Mouse (Mus musculus) forebrain, embryonic 10.5 days (tissue): ENCODE results near the gene Tmem178b. TPM values are rescaled to one million over a fixed set of nuclear protein-coding genes. Genes with fewer than 3 reads are reported as not detected.

Experiments used
- DNase-seq: peaks from one replicate; pipeline ENCODE4 v3.0.0-alpha.2; 2017; ENCODE audit warnings: low spot score; ENCODE audit errors: extremely low spot score
- H3K27ac ChIP-seq: fragments of 300-500 bp; sonication (generic); 2 replicates; pipeline ENCODE4 v1.5.1; 2016; ENCODE audit warnings: mild to moderate bottlenecking
- H3K27me3 ChIP-seq: fragments of 300-500 bp; sonication (generic); 2 replicates; pipeline ENCODE4 v1.6.1; 2016; ENCODE audit warnings: mild to moderate bottlenecking; ENCODE audit not compliant: poor library complexity, severe bottlenecking
- H3K36me3 ChIP-seq: fragments of 300-500 bp; sonication (generic); replicated peaks from 2 replicates; pipeline ENCODE4 v1.6.1; 2016; ENCODE audit warnings: mild to moderate bottlenecking, moderate library complexity
- H3K4me1 ChIP-seq: fragments of 300-500 bp; sonication (generic); 2 replicates; pipeline ENCODE4 v1.6.1; 2016
- H3K4me3 ChIP-seq: fragments of 300-500 bp; sonication (generic); 2 replicates; pipeline ENCODE4 v1.5.1; 2016; ENCODE audit warnings: mild to moderate bottlenecking, moderate library complexity
- H3K9me3 ChIP-seq: fragments of 300-500 bp; sonication (generic); 2 replicates; pipeline ENCODE4 v1.6.1; 2016; ENCODE audit warnings: mild to moderate bottlenecking, moderate library complexity
- WGBS: fragments of 180-500 bp; shearing (Covaris S2); methylation state at CpG from one replicate; pipeline ENCODE4 v1.1.7; 2016; 5-methylcytosine and 5-hydroxymethylcytosine counted together
- polyA plus RNA-seq: library from polyadenylated mRNA; unstranded; fragments of >200 nt; fragmentation: Nextera tagmentation; extraction: Ambion mirVana; gene quantifications from 2 replicates; pipeline ENCODE4 v1.2.1, GENCODE M21; 2016

Gene Tmem178b
- polyA plus RNA-seq, 1 experiment from 2014 or later: 1.3 TPM

- H3K27me3 ChIP-seq: no peaks in the 10 kb centered on the region
- H3K4me1 ChIP-seq: peaks cover 10% of the 10 kb centered on the region; the same call in 1 of the 2 replicates
- H3K9me3 ChIP-seq: no peaks in the 10 kb centered on the region
- H3K36me3 ChIP-seq: no peaks in the 10 kb centered on the region
- 68% methylated on average over 3 of the region's 3 CpGs for WGBS
- DNase-seq: no peak
- no peak overlapping the region for H3K4me3 ChIP-seq
- H3K27ac ChIP-seq: no peak overlapping the region
These were observed 135.3 kb downstream of the Tmem178b start for GRCm38 (mm10) chr6:40008166-40008907.

- H3K36me3 ChIP-seq: no peaks in the 10 kb centered on the region
- no peak overlapping the region for H3K4me3 ChIP-seq
- H3K9me3 ChIP-seq: no peaks in the 10 kb centered on the region
- H3K27me3 ChIP-seq: no peaks in the 10 kb centered on the region
- H3K4me1 ChIP-seq: peaks cover 10% of the 10 kb centered on the region
- H3K27ac ChIP-seq: no peak overlapping the region
- no peak for DNase-seq
- WGBS: 78% methylated on average over 3 of the region's 3 CpGs
These were observed 136.6 kb downstream of the Tmem178b start for GRCm38 (mm10) chr6:40009718-40010117.

GRCm38 (mm10) chr6:40011066-40011465 is 138.0 kb downstream of the Tmem178b start:
- DNase-seq: no peak
- H3K9me3 ChIP-seq: no peaks in the 10 kb centered on the region
- WGBS: 91% methylated on average over 5 of the region's 5 CpGs
- H3K27me3 ChIP-seq: no peaks in the 10 kb centered on the region
- no peaks in the 10 kb centered on the region for H3K36me3 ChIP-seq
- peaks cover 23% of the 10 kb centered on the region for H3K4me1 ChIP-seq
- no peak overlapping the region for H3K4me3 ChIP-seq
- no peak overlapping the region for H3K27ac ChIP-seq

- Histone ChIP-seq H3K9me3 (no peaks in the 10 kb centered on the region), H3K4me3 (no peak overlapping the region), H3K27me3 (no peaks in the 10 kb centered on the region), H3K4me1 (peaks cover 27% of the 10 kb centered on the region), H3K27ac (no peak overlapping the region), H3K36me3 (no peaks in the 10 kb centered on the region)
- 70% methylated on average over 5 of the region's 5 CpGs for WGBS
- DNase-seq: no peak
These were observed 138.5 kb downstream of the Tmem178b start for GRCm38 (mm10) chr6:40011609-40012008.

- Histone ChIP-seq H3K27ac (no peak overlapping the region), H3K36me3 (no peaks in the 10 kb centered on the region), H3K9me3 (no peaks in the 10 kb centered on the region), H3K4me3 (no peak overlapping the region), H3K27me3 (no peaks in the 10 kb centered on the region), H3K4me1 (peaks cover 22% of the 10 kb centered on the region)
- no peak for DNase-seq
- WGBS: 76% methylated on average over 5 of the region's 5 CpGs
These were observed 140.3 kb downstream of the Tmem178b start for GRCm38 (mm10) chr6:40013407-40013806.

- no peak for DNase-seq
- Histone ChIP-seq H3K9me3 (no peaks in the 10 kb centered on the region), H3K4me1 (peaks cover 22% of the 10 kb centered on the region), H3K27me3 (no peaks in the 10 kb centered on the region), H3K27ac (no peak overlapping the region), H3K4me3 (no peak overlapping the region), H3K36me3 (no peaks in the 10 kb centered on the region)
- 73% methylated on average over 4 of the region's 4 CpGs for WGBS
These were observed 142.1 kb downstream of the Tmem178b start for GRCm38 (mm10) chr6:40015185-40015584.

GRCm38 (mm10) chr6:40015711-40016460 is 142.8 kb downstream of the Tmem178b start:
- Histone ChIP-seq H3K4me1 (peaks cover 22% of the 10 kb centered on the region), H3K4me3 (no peak overlapping the region), H3K36me3 (no peaks in the 10 kb centered on the region), H3K9me3 (no peaks in the 10 kb centered on the region), H3K27me3 (no peaks in the 10 kb centered on the region), H3K27ac (no peak overlapping the region)
- no peak for DNase-seq
- WGBS: 55% methylated on average over 7 of the region's 7 CpGs

- Histone ChIP-seq H3K4me3 (no peak overlapping the region), H3K27me3 (no peaks in the 10 kb centered on the region), H3K27ac (no peak overlapping the region), H3K9me3 (no peaks in the 10 kb centered on the region), H3K4me1 (peaks cover 30% of the 10 kb centered on the region), H3K36me3 (no peaks in the 10 kb centered on the region)
- WGBS: 46% methylated on average over 4 of the region's 4 CpGs
- DNase-seq: no peak
These were observed 146.3 kb downstream of the Tmem178b start for GRCm38 (mm10) chr6:40019396-40019795.

GRCm38 (mm10) chr6:40023592-40024335 is 150.7 kb downstream of the Tmem178b start:
- WGBS: 77% methylated on average over 4 of the region's 4 CpGs
- Histone ChIP-seq H3K27ac (no peak overlapping the region), H3K9me3 (no peaks in the 10 kb centered on the region), H3K4me1 (peaks cover 14% of the 10 kb centered on the region; the same call in 1 of the 2 replicates), H3K4me3 (no peak overlapping the region), H3K36me3 (no peaks in the 10 kb centered on the region), H3K27me3 (no peaks in the 10 kb centered on the region)
- no peak for DNase-seq

- H3K9me3 ChIP-seq: no peaks in the 10 kb centered on the region
- 92% methylated on average over 5 of the region's 5 CpGs for WGBS
These were observed 151.4 kb downstream of the Tmem178b start for GRCm38 (mm10) chr6:40024336-40024934.

GRCm38 (mm10) chr6:40032901-40033300 is 159.8 kb downstream of the Tmem178b start:
- peaks cover 4% of the 10 kb centered on the region; the same call in 1 of the 2 replicates for H3K4me1 ChIP-seq
- H3K9me3 ChIP-seq: no peaks in the 10 kb centered on the region
- H3K4me3 ChIP-seq: no peak overlapping the region
- H3K27me3 ChIP-seq: no peaks in the 10 kb centered on the region
- H3K36me3 ChIP-seq: no peaks in the 10 kb centered on the region
- no peak overlapping the region for H3K27ac ChIP-seq
- DNase-seq: no peak

More at GRCm38 (mm10) chr6:40024336-40024934, 151.4 kb downstream of the Tmem178b start:
- H3K27me3 ChIP-seq: no peaks in the 10 kb centered on the region
- no peak overlapping the region for H3K27ac ChIP-seq
- no peaks in the 10 kb centered on the region for H3K36me3 ChIP-seq
- DNase-seq: no peak
- H3K4me1 ChIP-seq: peaks cover 11% of the 10 kb centered on the region; the same call in 1 of the 2 replicates
- H3K4me3 ChIP-seq: no peak overlapping the region

GRCm38 (mm10) chr6:40033935-40034334 is 160.9 kb downstream of the Tmem178b start:
- Histone ChIP-seq H3K4me3 (no peak overlapping the region), H3K36me3 (no peaks in the 10 kb centered on the region), H3K4me1 (peaks cover 4% of the 10 kb centered on the region; the same call in 1 of the 2 replicates), H3K27me3 (no peaks in the 10 kb centered on the region), H3K9me3 (no peaks in the 10 kb centered on the region), H3K27ac (no peak overlapping the region)
- 90% methylated on average over 3 of the region's 3 CpGs for WGBS
- no peak for DNase-seq
